Mouse (Mus musculus): ENCODE data around the gene Mmp11. TPM values are rescaled to one million over a fixed set of nuclear protein-coding genes. Genes with fewer than 3 reads are reported as not detected.
"Not testable (repeated sequence)": the region's sequence is repeated elsewhere in the genome, so short reads cannot be mapped to it uniquely, and the experiment has no call there.

Gene Mmp11
- total RNA-seq, 2 experiments from 2014 or later = 5.4 to 5.7 TPM

DNA sequence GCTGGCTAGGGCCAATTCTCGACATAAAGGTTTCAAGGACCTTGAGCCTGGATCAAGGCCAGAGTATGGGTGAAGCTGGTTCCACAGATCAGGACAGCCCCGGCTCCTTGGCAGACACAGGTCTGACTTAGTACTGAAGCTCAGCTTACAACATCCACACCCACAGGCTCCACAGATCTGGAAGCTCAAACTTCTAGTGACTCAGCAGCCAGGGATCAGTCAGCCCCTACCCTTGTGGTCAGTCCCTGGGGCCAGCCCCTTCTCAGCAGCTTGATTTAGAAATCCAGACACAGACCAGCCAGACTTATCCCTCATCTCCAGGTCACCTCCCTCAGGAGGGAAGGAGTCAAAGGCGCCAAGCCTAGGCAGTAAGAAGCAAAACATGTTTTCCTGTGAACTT, 37.5 kb downstream of the Mmp11 start:
- peak; percentile 33 to 43 for DNase-seq (ENCODE audit: low spot score in 2 of 2)

DNA sequence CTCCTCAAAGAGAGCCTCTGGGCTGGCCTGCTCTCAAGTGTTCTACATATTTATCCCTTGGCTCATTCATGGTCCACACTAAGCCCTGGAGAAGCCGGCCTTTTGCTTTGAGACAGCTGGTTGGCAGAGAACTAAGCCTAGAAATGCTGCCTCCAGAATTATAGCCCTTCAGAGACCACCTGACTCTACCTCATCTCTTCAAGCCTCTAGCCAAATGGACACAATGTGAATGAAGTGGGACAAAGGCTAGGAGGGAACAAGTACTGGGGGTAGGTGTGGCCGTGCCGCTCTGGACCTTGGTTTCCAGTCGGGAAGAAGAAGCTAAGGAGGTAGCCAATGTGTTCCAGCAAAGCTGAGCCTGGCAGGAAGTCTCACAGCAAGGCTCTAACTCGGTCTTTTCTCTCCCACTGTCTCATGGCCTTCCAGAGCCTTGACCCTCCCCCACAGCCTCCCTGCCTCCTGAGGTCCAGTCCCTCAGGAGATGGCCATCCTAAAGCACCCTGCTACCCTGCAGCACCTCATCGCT, 38.2 kb downstream of the Mmp11 start:
- no peak for DNase-seq (ENCODE audit: low spot score in 2 of 2)

DNA sequence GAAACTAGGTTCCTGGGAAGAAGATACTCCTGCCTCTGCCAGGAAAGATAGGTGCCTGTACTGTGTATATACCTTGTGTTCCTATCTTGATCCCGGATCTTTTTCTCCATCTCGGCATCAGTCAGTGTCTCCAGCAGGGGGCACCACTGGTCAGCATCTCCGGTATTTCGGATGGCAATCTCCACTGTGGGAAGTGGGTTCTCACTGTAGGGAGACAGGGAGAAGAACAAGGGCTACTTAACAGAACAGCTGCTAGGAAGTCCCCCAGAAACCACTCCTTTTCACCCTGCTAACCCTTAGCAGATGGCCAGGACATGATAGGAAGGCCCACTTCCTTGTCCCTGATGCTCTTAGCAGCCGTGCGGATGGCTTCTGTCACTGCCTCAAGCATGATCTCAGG, 38.9 kb downstream of the Mmp11 start:
- peak; percentile 70 to 83 for DNase-seq (ENCODE audit: low spot score in 2 of 2)

DNA sequence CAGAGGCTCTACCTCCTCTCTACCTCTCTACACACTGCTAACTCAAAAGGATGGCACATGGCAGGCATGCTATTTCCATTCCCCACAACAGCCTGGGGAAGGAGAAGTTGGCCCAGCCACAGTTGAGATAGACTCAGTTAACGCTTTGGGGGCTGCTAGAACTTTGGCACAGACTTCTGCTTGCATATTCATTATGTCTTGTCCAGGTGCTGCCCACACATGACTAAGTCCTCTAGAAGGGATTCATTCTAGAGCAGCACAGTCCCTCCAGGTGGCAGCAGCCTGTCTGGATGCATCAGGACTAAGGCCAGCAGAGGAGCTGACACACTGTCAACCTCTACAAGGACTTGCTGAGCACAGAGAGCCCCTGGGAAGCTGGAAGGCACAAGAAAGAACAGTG, 40.1 kb downstream of the Mmp11 start:
- DNase-seq (ENCODE audit: low spot score in 2 of 2) = no peak

DNA sequence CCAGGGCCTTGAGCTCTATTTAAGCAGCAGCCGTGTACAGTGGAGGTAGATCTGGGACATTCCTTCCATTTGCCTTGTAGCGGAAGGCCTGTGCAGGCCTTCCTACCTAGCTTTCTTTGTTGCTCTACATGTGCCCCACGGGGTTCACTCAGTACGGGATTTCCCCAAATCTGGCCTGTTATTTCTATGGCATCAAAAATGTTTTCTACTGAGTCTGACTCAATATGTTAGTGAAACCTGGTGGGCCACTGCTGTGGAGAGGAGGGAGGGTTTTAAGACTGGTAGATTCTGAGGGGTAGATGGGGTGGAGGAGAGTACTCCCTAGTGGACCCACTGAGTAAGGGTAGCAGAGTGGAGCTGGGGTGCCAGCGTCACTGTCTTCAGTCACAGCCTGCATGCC, 40.6 kb downstream of the Mmp11 start:
- DNase-seq (ENCODE audit: low spot score in 2 of 2) = no peak

DNA sequence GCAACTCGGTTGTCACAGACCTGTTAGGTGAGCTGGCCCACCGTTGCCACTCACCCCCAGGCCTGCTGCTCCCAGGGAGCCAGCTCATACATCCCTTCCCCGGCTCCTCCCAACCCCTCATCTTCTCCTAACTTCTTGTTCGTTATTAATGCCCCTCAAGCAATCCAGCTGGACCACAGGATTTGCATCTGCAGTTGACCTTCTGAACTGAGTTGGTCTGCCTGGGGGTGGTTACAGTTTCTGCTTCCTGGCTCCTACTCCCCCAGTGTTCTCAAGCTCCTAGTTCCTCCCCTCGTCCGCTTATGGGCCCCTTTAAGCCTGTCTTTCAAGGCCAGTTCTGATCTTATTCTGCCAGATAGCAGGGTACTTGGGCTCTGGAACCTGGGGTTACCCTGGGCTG, 41.7 kb downstream of the Mmp11 start:
- no peak for DNase-seq (ENCODE audit: low spot score in 2 of 2)

DNA sequence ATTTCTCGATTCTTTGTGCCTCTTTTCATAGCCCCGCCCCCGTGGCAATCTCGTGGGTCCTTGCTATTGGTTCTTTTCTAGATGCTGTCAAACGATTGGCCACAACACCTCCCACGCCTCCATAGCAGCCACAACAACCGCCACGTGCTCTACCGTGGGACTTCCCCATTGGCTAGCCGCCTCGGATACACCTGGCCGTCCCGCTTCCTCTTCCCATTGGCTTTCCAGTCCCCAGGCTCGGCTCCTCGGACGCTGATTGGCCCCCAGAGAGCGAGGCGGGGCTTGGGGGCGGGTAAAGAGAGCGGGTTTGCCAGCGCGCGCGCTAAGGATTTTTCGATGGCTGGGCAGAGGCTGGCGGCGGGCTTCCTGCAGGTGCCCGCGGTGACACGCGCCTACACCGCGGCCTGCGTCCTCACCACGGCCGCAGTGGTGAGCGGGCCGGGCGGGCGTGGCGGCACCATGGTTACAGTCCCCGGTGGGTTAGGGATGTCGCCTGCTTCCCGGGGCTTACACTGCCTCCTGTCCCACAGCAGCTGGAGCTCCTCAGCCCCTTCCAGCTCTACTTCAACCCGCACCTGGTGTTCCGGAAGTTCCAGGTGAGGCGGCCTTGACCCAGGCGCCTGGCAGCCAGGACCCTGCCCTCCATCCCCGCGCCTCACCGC, 43.1 kb downstream of the Mmp11 start, which contains the start of gene Derl3:
Gene Derl3 (plus strand): TSS at position 325 of the 662 bp plus-strand sequence.
- peak; percentile 82 to 83 for DNase-seq (ENCODE audit: low spot score in 2 of 2)

DNA sequence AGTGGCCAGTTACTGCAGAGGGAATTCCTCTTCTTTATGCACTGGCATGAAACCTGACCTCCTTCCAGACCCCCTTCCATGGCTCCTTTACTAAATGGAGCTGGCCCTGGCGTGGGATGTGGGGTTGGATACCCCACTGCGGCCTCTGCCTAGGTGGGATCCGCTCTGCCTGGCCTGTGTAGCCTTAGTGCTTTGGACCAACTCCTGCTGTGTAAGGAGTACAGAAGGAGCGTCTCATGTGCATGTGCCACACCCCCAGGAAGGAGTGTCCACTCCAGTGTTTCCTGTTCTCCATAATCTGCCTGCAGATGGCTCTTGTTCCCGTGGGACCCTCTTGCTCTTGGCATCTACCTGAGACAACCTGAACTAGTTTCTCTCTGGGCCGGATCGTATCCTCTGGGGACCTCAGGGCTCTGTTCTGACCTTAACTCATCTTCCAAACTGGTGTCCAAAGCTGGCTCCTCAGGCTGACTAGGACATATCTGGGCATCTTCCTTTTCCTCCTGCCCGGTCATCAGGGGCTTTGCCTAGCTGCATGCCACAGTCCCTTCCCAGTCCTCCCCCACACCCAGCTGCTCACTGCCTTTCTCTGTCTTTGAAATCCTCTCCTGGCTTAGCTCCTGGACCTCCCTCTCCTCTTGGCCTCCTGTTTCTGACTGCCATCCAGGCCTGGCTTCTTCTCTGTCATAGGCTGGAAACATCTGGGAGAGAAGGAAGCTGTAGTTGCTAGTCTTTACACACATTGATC, 46.7 kb downstream of the Mmp11 start:
- no peak for DNase-seq (ENCODE audit: low spot score in 2 of 2)

DNA sequence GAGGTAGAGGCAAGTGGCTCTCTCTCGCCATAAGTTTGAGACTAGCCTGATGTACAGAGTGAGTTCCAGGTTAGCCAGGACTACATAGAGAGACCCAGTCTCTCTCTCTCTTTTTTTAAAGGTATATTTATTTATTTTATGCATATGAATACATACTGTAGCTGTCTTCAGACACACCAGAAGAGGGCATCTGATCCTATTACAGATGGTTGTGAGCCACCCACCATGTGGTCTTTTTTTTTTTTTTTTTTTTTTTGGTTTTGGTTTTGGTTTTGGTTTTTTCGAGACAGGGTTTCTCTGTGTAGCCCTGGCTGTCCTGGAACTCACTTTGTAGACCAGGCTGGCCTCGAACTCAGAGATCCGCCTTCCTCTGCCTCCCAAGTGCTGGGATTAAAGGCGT, 48.8 kb downstream of the Mmp11 start:
- not testable (repeated sequence) for DNase-seq (ENCODE audit: low spot score in 2 of 2)

DNA sequence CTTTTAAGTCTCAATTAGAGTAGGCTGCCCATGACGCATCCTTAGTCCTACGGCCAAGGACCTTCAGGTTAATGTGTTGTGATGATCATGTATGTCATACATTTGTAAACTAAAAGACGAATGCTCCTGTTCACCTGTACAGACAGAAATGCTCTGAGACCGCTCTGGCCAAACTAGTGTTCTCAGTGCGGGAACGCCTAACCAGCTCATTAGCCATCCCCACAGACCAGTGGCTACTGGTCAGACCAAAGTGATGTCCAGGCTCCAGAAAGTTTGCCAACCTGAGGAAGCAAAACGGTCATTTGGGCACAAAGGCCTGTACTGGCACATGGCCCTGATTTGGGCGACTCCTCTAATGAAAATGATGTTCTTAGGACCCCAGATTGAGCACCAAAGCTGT, 51.6 kb downstream of the Mmp11 start:
- no peak for DNase-seq (ENCODE audit: low spot score in 2 of 2)

DNA sequence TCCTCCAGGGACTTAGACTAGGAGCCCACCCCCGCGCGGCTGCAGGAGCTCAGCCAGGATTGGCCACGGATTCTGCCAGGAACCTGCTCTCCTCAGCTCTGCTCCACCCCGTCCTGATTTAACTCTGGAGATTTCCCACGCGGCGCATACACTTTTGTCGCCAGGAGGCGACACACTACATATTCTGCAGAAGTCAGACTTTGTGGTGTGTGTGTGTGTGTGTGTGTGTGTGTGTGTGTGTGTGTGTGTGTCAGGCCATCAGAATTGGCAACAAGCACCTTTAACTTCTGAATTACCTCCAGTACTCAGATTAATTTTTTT, 53.1 kb downstream of the Mmp11 start:
- peak; percentile 43 to 66 for DNase-seq (ENCODE audit: low spot score in 2 of 2)

DNA sequence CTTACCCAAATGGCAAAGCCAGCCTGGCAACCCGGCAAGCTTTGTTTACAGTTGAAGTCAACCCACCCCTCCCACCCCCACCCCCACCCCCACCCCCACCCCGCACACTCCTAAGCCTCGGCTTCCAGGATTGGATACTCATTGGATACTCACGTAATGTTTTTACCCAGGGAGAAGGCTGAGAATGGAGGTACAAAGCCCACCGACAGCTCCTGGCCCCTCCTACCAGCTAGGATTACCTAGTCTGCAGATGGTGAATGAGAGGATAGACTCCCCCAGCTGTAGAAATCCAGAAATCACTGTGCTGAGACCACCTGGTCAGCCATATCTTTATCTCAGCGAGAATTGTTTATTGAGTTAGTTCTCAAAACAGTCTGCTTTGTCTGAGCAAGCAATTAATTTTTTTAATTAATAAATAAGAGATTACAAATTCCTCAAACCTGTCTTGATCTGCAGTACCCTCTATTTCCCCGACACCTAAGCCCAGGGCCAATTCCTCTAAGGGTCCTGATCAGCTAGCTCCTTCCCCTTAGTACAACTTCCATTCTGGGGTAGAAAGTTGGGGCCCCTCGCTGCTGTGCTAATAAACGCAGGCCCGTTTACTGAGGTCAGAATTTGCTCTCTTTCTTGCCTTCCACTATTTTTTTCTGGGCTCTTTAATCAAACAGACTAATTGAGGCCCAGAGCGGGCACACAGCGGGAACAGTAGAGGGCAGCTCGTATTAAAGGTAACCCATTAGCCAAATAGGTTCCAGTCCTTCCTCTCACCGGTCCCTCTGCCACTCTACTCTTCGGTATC, 53.7 kb downstream of the Mmp11 start:
- DNase-seq (ENCODE audit: low spot score in 2 of 2) = no peak

DNA sequence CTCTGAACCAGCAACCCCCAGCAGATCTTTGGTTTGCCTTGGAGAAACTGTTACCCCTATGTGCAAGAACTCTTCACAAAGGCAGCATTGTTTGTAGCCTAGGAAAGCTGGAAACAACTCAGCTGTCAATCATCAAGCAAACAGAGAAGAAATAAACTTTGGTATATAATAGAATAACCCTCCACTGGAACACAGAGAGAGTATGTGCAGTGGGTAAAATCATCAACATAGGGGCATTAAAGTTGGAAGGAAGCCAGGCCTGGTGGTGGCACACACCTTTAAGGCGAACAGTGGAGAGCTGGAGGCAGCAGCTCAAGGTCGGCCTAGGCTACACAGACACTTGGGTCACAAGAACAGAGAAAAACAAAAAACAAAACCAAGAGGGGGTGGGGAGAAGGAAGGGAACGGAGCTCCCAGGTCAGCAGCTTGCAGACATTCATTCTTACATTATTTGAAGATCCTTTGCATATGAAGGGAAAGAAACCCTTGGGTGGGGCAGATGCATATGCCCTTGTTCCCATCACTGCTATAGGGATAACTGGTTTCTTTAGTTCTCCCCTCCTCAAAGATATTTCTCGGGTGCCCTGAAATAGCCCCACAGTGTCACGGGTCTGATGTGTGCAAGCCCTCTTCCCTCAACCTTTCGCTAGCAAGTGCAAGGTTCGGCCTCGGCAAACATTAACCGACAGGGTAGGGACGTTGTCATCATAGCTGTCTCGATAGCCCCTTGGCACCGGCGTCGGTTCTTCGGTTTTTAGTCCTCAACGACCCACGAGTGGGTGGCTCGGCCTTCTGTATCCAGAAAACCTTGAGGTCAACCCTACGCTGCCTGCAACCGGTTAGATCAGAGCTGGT, 54.5 kb downstream of the Mmp11 start:
- DNase-seq (ENCODE audit: low spot score in 2 of 2) = no peak

DNA sequence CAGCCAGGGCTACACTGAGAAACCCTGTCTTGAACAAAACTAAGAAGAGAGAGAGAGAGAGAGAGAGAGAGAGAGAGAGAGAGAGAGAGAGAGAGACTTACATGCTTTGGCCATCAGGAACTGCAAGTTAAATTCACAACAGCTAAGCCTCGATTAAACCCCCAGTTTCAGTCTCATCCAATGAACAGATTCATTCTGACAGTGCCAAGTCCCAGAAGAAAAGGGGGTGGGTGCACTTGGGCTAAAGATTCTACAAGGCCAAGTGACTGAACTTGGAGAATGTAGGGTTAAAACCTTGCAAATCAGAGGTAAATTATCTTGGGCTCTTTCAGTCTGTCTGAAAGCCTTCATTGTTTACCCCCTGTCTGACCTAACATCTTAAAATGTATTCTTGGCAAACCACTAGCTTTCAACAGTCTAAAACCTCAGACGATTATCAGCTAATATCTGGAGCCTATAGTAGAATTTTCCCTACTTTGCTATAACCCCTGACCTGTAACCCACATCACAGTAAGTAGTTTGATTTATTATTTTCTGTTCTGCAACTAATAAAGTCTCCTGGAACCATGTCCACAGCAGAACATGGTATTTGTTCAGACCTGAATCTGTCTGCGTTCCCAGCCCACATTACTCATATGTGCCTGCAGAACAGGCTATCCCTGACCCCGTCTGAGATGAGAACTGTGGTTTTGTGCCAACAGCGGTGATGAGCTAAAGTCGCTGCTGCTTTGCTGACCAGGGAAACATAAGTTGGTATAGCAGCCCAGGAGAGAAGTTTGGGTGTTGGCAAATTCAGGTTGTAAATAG, 55.3 kb downstream of the Mmp11 start:
- no peak for DNase-seq (ENCODE audit: low spot score in 2 of 2)

DNA sequence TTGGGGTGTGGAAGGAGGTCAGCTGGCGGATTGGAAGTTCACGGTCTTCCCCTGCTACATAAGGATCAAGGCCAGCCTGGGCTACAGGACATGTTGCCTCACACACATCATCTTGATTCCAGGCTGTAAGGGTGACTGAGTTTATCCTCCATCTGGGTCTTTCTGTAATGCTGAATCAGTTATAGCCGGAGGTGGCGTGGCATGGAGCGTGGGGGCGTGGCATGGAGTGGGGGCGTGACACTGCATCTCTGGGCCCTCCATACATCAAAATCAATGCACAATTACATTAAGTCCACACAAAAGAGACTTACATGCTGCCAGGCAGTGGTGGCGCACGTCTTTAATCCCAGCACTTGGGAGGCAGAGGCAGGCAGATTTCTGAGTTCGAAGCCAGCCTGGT, 55.9 kb downstream of the Mmp11 start:
- no peak for DNase-seq (ENCODE audit: low spot score in 2 of 2)

DNA sequence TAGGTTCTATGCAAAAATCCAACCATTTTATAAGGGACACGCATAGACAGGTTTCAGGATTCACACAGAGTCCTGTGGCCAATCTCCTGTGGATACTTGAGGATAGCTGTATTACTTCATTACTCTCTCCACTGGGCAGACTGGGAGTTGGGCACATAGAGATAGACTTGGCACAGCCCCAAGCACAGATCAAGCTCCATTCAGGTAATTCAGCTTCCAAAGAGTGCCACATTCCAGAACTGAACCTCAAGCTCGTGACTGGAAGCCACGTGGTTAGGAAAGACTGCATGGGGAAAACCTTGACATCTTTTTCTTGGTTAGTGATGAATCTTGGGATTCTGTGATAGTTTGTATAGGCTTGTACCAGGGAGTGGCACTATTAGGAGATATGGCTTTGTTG, 57.5 kb downstream of the Mmp11 start:
- no peak for DNase-seq (ENCODE audit: low spot score in 2 of 2)

DNA sequence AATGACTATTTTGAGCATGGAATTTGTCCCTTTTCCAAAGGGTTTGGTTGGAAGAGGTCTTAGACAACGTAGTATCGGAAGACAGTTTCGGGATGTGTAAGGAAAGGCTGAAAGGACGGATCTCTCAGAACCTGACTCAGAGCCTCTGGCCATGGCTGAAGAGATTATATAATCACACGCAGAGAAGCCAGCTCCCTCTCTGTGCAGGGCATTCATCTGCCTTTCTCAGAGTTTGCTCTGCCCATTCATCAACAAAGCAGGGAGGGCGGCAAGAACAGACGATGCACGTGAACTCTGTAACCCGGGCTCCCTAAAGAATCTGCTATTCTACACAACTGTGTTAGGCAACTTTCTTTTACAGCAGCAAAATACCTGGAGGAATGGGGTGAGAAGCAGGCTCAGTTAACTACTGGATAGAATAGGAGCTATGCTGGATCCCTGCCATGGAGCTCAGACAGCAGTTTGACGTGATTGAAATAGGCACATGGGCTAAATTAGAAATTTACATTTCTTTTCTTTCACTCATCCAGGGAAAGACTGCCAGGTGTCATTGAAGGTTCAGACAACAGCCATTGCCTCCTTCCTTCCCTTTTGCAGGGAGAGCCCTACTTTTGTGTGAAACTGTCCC, 62.6 kb downstream of the Mmp11 start:
- DNase-seq (ENCODE audit: low spot score in 2 of 2) = no peak
